Mouse (Mus musculus): ENCODE data around the gene Supt5.

The Supt5 gene

DNA sequence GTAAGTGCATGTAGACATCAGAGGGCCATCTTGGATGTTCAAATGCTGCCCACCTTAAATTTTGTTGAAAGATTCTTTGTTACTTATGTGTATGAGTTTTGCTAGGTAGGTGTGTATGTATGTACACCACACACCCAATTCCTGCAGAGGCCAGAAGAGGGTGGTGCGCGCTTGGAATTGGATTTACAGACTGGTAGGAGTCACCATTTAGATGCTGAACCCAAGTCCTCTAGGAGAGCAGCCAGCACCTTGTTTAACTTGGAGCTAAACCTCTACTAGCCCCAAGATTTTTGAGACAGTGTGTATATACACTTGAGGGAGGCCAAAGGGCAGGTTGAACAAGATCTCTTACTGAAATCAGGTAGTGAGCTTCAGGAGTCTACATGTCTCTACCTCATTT, 14.7 kb upstream of the Supt5 start:
- DNase-seq (ENCODE audit: low read depth): no peak

DNA sequence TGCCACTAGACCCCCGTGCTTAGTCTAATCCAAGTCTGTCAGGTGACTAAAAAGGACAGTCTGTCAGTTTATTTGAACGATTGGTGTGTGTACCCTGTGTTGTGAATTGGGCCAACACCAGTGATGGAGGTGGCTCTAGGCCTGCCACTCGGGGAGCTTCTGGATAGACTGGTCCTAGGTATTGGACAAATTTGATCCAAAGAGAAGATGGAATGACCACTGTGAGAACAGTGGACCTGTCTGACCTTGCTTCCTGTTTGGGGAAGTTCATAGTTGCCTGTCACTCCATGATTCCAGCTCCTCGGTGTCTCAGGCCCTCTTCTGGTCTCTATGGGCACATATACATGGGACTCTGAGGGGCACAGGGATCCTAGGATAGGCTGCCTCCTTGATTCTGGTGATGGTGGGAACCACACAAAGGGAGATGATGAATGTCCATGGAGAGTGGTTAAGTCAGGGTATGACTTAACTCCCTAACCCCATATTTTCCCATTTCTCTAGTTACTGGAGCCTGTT, 13.2 kb upstream of the Supt5 start:
- no peak for DNase-seq (ENCODE audit: low read depth)

DNA sequence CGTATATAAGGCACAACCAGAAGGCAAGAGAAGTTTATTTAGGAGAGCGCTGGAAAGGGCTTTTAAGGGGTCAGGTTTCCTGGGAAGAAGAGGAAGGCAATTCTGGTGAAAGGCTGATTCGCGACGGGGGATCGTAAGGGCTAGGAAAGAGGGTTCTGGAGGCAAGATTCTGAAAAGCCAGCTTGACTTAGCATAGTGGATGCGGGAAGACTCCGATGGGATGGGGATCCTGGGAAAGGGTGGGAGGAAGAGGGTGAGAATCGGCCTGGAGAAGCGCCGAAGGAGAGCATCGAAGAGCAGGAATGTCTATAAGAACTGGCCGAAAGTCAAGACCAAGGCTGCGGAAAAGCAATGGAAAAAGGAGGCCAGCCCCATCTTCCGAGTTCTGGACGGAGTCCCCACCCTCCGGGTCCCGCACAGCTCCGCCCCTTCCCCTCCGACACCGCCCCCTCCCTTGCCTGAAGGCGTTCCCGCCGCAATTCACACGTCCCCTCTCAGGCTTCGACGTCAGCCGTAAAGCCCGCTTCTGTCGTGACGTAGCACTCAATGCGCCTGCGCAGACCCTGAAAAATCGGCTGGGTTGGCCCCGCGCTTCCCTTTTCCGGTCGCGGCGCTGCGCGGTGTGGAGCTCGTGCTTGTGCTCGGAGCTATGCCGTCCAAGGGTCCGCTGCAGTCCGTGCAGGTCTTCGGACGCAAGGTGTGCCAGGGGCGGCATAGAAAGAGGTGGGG, 11.8 kb upstream of the Supt5 start, which contains the start of gene Rps16:
Gene Rps16 (plus strand): TSS at position 498 of the 729 bp plus-strand sequence.
- DNase-seq (ENCODE audit: low read depth): peak; percentile 97

DNA sequence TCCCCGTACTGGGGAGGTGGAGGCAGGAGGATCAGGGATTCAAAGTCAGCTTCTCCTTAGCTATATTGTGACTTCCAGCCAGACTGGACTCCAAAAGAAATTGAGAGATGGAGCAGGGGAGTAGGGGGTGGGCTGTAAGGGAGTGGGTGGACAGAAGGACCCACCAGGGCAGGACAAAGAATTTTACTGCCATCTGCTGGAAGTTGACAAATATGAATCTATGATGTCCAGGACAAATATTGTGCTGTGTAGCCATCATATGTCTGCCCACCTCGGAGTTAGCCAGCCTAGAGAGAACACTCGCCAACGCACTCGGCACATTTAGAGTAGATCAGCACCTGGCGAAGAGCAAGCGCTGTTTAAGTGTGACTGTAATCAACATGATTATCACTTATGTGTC, 10.1 kb upstream of the Supt5 start:
- no peak for DNase-seq (ENCODE audit: low read depth)

DNA sequence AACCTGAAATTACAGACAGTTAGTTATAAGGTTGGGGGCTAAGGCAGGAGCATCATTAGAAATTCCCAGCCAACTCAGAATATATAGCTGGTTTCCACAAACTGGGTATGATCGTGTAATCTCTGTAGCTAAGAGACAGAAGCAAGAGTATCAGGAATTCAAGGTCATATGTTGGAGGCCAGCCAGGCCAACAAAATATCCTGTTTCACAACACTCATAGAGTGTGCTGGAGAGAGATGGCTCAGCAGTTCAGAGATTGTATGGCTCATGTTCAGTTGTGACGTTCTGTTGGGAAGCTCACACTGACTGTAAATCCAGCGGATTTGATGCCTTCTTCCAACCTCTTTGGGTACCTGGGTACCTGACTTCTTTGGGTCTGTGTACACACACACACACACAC, 9.2 kb upstream of the Supt5 start:
- no peak for DNase-seq (ENCODE audit: low read depth)

DNA sequence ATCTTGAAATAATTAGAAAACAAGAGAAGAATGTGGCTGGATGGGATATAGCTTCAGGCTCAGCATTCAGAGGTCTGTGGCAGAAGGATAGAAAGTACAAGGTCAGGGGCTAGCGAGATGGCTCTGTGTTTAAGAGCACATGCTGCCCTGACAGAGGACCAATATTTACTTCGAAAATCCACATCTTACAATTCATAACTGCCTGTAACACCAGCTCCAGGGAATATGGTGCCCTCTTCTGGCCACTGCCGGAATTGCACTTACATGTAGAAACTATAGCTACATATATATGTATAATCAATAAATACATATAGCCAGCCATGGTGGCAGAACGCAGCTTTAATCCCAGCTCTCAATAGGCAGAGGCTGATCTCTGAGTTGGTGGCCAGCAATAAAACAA, 6.1 kb upstream of the Supt5 start:
- peak; percentile 65 for DNase-seq (ENCODE audit: low read depth)

DNA sequence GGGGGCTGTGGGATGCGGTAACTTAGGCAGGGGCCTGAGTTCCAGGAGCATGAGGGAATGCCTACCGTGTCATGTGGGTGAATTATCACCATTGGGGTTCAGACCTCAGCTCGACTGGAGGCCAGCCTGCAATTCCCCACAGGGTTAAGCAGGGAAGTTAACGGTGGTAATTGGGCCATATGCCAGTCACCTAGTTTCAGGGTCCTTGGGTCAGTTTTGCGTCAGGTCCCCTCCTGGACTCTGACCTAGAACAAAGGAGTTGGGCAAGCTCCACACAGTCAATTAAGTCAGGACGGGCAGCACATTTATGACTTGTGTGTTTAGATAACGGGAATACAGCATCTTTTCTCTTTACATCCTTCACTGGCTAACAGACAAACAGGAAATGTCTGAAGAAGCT, 2.8 kb upstream of the Supt5 start:
- no peak for DNase-seq (ENCODE audit: low read depth)

DNA sequence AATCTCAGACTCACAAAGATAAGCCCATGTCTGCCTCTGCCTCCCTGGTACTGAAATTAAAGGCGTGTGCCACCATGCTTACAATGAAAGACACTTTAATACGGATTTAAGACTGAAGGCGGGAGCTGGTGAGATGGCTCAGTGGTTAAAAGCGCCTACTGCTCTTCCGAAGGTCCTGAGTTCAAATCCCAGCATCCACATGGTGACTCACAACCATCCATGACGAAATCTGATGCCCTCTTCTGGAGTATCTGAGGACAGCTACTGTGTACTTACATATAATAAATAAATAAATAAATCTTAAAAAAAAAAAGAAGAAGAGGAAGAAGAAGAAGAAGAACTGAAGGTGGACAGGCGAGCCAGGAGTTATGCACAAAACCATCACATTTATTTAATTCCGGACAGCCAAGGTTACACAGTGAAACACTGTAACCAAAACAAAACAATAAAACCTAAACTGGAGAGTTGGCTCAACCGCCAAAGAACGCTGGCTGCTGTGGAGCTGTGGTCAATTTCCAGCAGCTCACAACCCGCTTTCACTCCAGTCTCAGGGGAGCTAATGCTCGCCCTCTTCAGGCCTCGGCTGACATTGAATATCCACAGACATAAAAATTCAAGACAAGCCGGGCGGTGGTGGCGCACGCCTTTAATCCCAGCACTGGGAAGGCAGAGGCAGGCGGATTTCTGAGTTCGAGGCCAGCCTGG, 819 bp upstream of the Supt5 start:
- peak; percentile 65 for DNase-seq (ENCODE audit: low read depth)

DNA sequence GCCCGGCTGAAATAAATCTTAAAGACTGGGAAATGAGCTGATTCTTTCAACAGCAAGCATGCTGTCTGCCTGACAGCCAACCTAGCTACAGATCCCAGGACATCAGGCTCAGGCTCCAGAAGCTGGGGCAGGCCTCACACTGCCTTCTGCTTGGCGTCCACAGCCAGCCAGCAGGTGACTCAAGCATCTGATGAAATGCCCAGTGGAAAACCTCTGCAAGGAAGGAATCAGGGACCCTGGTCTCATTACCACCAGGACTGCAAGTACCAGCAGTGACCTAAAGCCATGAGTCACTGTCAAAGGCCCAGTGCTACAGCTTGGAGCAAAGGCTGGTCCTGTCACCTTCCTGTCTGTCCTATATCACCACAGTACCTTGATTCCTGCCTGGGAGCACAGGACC, 3.1 kb downstream of the Supt5 start:
- DNase-seq (ENCODE audit: low read depth): no peak

DNA sequence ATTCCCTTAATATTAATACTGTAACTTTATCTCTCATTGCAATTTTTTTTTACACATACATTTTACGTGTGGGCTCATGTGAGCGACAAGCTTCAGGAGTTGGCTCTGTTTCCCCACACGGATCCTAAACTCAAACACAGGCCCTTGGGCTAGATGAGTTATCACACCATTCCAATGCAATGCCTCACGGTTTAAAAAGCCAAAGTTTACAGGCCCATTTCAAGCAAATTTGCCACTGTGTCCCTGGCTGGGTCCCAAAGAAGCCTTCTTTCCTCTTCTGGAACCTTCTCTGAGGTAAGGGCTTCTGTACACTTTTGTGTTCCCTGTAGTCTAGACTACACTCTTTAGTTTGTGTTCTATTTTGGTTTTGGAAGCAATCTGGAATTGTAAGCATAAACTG, 4.0 kb downstream of the Supt5 start:
- no peak for DNase-seq (ENCODE audit: low read depth)

DNA sequence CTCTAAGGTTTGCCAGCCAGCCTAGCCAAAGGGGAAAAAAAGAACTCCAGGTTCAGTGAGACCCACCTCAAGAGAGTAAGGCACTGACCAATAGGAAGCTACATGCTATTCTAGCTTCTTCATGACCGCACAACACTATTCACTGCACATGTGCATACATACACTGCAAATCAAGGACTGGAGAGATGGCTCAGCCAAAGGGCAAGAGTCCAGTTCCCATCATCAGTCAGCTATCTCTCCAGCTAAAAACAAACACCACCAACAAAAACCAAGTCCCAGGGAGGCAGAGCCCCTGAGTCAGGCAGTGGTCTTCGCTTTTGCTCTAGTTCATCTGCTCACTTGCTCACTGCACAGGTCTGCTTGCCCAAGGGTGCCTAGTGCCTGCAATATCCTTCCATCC, 10.3 kb downstream of the Supt5 start:
- no peak for DNase-seq (ENCODE audit: low read depth)

DNA sequence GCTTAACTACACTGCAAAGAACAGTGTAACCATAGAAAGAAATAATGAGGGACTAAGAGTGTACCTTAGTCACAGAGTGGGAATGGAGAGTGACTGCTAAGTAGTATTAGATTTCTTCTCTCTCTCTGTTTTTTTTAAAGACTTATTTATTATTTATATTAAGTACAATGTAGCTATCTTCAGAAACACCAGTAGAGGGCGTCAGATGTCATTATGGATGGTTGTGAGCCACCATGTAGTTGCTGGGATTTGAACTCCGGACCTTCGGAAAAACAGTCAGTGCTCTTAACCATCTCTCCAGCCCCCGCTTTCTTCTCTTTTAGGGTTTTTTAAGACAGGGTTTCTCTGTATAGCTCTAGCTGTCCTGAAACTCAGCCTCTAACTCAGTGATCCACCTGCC, 12.1 kb downstream of the Supt5 start:
- no peak for DNase-seq (ENCODE audit: low read depth)

DNA sequence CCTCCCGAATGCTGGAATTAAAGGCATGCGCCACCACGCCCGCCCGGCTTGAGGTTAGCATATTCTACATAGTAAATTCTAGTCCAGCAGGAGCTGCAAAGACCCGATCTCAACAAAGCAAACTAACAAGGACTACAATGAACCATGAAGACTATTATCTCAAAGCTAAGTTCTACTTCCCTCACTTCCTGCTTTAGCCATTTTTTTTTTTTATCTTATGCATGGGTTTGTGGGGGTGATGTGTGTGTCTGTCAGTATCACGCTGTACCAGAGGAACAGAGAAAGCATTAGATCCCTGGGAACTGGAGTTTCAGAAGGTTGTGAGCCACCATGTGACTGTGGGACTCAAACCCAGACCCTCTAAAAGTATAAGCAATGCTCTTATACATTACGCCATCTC, 13.3 kb downstream of the Supt5 start:
- no peak for DNase-seq (ENCODE audit: low read depth)

DNA sequence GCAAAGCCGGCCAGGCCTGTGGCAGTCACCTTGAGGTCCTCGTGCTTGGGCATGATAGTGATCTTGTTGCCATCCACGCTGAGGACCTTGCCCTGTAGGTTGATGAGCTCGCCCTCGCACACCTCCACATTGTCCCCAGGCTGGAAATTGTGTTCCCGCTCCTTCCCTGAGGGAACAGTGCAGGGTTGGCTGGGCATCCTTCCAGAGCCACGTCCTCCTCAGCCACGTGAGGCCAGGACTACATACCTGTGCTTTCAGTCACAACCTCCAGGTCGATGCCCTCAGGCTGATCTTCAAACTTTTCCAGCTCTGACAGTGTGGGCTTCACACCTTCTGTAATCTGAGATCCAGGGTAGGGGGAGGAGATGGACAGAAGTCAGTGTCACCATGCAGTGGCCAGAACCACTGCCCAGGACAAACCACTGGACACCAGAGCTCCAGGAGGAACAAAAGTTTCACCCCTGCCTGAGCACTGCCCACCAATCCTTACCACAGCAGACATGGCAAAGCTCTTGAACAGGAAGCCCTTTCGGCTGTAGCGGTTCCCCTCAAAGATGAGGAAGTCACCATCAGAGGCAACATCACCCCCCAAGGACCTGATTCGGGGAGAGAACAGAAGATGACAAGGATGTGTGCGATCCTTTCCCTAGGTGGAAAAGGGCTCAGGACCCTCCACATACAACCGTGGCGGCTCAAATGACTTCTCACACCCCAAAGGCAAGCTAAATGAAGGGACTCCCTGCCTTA, 16.4 kb downstream of the Supt5 start:
- DNase-seq (ENCODE audit: low read depth): no peak

DNA sequence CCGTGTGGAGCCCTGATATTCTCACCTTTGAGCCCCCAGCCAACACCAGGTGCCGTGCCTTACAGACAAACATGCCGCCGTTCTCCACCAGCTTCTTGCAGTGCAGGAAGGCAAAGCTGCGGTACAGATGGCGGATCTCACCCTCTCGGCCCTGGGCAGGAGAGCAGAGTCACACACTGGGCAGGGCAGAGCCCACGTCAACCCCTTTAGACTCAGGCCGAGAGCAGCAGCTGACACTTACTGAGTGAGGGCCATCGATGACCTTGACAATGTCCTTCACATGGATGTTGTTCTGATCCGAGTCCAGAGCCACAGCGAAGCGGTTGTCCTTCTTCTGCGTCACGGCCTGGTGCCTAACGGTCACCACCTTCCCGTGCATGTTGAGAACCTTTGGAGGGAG, 19.8 kb downstream of the Supt5 start:
- no peak for DNase-seq (ENCODE audit: low read depth)

DNA sequence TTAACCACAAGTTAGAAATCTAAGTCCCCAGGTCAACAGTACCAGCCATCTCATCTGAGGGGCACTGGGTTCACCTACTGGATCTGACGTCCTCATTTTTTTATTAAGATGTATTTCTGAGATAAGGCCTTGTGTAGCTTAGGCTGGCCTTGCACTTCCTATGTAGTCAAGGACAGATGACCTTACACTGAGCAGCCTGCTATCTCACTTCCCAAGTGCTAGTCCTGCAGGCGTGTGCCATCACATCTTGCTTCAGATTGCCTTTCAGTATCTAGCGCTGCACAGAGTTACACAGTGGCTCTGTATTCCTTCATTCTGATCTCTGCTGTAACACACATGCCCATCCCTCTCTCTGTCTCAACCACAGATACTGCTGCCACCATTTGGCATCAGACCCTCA, 20.5 kb downstream of the Supt5 start:
- DNase-seq (ENCODE audit: low read depth): no peak

DNA sequence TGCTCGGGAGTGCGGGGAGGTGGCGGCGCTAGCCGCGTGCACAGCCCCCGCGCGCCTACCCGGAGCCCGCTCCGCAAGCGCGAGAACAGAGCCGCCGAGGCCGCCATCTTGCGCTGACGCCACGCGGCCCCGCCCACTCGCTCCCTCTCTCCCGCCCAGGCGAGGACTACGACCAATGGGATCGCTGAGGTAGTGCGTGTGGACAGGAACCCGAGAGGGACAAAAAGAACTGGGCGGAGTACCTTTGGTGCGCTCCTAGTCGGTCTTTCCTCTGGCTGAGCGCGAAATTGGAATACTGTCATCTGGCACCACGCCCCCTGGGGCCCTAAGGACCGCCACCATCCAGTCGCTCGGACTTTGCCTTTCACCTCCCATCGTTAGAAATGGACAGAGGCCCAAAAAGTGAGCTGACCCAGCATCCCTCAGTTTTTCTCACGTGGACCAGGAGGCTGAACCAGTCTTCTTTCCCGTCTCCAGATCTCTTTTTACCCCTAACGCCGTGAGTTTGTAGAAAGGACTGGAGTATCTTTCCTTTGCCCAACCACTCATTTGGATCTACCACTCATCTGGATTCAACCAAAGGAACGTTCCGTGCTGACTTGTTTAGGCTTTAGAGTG, 26.5 kb downstream of the Supt5 start, which contains the start of gene Timm50:
Gene Timm50 (minus strand): TSS at position 147 of the 618 bp plus-strand sequence.
- DNase-seq (ENCODE audit: low read depth): peak; percentile 96

DNA sequence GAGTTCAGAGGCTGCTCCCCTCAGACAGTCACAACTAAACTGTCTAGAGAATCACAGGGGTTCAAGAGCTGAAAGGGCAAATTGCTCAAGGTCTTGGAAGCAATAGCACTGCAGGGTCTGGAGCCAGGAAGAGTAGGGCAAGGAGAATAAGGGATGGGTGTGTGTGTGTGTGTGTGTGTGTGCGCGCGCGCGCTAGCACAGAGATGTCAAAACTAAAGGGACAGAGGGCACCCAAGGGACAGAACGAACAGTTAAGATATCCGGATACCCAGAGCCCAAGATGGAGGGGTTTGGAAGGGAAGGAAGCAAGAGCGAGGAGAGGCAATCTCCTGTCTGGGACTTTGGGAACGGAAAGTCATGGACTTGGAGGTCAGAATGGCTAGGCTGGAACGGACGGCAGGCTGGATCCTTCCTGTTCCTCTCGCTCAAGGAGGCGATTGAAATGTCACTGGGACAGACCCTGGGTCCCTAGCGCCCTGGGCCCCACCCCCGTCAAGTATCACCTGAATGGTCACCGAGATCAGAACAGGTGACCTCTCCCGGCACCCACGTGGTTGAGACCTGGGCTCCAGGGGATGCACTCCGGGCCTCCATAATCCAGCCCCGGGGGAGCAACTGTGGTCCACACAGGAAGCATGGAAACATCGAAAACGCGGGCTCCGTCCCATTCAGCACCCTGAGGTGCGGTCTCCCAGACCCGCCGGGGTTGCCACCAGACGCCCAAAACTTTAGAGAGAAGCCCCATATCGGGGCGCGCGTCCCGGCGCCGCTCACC, 27.2 kb downstream of the Supt5 start:
- DNase-seq (ENCODE audit: low read depth): no peak

DNA sequence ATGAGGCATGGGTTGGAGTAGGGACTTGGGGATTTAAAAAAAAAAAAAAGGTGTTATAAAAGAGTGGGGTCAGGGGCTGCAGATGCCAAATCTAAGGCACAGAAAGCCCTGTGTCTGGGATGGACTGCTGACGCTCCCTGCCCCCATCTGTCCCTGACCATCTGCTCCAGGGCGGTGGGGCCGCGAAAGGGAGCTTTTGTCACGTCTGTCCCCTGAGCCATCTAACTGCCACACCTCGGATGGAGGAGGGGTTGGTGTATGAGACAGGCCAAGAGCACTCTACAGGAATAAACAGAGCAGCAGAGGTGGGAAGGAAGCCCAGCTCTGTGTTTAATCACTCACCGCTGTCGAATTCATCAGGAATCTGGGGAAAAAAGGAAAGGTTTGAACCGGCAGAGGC, 28.8 kb downstream of the Supt5 start:
- DNase-seq (ENCODE audit: low read depth): no peak

DNA sequence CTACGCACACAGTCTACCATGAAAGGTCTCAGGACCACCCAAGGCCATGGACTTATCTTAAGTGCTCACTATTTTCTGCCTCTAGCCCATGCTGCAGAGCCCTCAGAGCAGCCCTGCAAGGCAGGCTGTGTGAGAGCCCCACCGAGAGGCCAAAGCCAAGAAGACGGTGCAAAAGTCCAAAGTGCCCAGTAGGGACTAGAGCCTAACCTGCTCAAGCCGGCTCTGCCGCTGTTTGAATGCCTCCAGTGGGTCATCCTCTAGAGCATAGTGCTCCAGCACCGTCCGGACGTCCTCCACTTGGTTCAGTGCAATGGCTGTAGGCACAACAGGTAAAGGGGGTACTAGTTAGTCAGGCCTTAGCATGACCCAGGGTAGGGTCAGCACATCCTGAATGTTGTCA, 32.3 kb downstream of the Supt5 start:
- no peak for DNase-seq (ENCODE audit: low read depth)

DNA sequence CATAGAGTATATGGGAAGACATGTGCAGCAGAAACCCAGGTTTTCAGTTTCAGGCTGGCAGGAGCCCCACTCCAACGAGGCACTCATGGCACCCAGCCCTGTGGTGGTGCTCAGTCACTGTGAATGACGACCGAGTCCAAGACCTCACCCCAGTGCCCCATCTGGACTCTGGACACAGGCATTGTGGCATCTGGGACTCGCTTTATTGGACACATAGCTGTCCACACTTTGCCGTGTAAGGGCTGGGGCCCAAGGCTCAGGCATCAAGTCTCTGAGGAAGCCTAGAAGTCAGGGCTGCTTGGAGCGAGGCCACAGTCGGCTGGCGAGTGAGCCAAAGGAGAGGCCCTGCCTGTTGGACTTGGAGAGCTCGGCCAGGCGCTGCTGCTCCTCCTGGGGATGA, 32.9 kb downstream of the Supt5 start:
- DNase-seq (ENCODE audit: low read depth): no peak
